Mouse (Mus musculus) urinary bladder, adult 2 months (tissue): ENCODE measurements around the gene Cd164l2. TPM values are rescaled to one million over a fixed set of nuclear protein-coding genes. Genes with fewer than 3 reads are reported as not detected.

Experiments used
- DNase-seq: peaks from one replicate; pipeline ENCODE4 v3.0.0; 2022; ENCODE audit warnings: low spot score
- polyA plus RNA-seq: library from polyadenylated mRNA; depleted of rRNA; stranded (reverse); fragments of >200 nt; gene quantifications from 2 replicates; pipeline ENCODE4 v1.2.3, GENCODE M21; 2012; rRNA removed

Cd164l2 gene
- polyA plus RNA-seq, 1 experiment, result 1.5 TPM

- no peak for DNase-seq
These were observed 44.9 kb downstream of the Cd164l2 start for GRCm38 (mm10) chr4:133256820-133257219.

- no peak for DNase-seq
These were observed 45.3 kb downstream of the Cd164l2 start for GRCm38 (mm10) chr4:133257230-133257629.

DNA sequence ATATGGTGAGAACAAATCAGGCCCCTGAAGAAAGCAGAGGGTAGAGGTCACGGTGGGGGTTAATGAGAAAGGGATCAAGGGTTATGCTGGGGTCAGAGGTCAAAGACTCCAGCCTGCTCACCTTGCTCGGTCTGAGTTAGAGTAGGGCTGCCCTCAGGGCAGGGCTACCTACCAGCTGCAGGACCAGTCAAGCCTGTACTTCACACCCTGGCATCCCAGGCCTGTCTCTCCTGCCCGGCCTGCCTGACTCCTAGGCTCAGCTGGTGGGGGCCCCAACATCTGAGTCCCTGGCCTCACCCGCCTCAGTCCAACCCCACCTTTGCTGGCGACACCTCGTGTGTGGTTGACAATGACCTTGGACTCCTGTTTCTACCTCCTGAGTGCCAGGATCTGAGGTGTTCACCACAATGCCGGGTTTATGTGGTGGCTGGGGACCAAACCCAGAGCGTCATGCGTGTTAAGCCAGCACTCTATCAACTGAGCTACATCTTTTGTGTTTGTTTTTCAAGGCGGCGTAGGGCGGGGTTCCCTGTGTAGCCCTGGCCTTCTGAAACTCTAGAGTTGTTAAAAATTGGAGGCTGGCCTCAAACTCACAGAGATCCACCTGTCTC is 46.0 kb downstream of the Cd164l2 start:
- DNase-seq, result peak; percentile 59

DNA sequence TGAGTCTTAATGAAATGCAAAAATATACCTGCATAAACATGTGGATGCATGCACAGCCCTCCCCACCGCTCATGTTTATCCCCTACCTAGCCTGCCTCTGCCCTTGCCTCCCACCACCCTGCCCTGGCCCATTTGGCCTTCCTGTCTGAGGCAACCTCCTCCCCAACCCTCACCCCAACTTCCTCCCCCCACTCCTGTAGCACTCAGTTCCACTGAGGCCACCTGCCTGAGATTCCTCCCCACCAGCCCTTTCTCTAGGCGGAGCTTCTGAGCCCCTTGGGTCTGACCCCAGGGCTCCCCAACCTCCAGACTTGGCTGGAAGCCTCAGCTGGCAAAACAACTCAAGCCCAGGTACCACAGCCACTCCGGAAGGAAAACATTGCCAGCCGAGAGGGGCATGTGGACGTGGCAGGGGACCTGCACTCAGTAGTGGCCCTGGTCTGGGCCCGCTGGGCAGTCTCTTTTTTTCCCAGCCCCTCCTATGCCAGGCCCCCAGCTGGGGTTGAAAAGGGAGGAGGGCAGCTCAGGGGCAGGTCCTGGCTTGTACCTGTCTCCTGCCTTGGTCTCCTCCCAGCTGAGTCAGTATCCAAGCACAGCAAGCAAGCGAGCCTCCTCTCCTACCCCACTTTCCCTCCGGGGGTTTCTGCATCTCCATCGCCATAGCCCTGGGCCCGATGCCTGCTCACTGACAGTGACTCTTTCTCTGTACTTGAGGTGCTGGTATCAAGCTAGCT is 49.9 kb downstream of the Cd164l2 start:
- DNase-seq, result no peak

DNA sequence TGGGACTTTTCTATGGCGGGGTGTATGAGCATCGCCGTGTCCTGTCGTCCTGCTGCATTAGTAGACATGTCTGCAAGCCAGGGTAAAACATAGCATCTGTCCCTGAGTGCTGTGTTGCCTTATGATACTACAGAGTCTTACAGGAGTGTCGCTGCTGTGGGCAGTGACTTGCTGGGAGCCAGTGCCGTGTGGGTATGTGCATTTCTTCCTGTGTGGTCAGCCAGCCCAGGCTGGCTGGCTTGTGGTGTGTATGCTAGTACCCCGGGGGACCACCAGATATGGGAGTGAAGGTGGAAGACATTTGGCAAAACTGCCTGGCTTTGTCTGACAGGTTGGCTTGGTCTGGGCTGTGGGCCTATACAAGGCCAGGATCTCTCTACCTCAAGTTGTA is 50.4 kb downstream of the Cd164l2 start:
- DNase-seq, result no peak

DNA sequence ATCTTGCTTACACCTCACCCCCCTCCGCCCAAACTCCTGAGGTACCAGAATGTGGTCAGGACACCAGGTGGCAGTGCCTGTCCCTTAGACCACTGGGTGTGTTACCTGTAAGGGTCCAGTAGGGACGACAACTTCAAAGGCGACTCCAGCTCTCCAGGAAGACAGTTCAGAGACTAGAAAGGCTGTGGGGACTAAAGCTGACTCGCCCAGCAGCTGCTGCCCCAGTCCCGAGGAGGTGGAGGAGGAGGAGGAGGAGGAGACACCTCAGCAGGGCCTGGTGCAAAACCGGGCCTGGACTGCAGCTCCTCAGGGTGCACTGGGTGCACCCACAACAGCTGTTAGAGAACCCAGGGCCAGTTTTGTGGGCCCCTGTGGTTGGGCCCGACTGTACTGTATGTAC is 51.0 kb downstream of the Cd164l2 start, which contains the start of gene Sytl1:
Gene Sytl1 (minus strand): TSS at position 232 of the 400 bp plus-strand sequence.
- no peak for DNase-seq

DNA sequence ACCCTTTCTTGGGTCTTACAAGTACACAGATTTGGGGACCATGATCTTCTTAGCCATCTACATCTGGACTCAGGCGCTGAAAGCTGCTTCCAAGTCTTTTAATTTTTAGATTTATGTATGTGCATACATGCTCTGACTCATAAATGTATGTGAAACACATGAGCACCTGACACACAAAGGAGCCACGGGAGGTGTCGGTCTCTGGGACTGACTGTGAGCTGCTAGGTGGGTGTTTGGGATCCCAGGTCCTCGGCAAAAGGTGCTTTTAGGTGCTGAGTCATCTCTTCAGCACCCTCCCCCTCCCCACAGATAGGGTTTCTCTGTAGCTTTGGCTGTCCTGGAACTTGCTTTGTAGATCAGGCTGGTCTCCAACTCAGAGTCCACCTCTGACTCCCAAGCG is 51.8 kb downstream of the Cd164l2 start:
- DNase-seq, result no peak

DNA sequence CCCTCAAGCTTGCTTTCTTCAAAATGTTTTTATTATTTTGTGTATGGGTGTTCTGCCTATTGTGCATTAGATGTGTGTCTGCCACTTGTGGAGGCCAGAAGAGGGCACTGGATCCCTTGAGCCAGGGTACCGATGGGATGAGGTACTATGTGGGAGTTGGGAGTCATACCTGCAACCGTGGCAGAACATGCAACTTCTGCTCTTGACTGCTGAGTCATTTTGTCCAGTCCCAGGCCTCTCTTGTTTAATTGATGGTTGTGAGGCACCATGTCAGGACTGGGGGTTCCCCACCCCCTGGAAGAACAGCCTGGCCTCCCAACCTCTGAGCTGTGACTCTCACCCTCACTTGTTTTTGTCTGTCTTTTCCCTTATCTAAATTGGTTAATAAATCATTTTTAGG is 52.6 kb downstream of the Cd164l2 start:
- no peak for DNase-seq

DNA sequence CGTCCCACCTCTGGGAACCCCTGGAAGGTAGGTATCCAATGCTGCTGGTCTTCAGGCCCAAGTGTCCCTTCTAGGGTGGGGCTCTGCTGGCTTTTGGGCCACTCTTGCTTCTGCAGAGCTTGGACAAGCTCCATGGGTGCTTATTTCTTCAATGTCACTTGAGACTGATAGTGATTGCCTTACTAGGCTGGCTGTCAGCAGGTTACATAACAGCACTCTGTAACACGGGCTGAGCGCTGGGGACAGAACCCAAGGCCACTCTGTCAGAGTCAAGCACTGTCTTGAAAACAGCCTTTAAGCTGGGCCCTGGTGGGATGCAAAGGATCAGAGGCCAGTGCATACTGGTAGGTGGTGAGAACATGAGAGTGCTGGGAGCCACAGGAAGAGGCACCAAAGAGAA is 53.4 kb downstream of the Cd164l2 start:
- no peak for DNase-seq

DNA sequence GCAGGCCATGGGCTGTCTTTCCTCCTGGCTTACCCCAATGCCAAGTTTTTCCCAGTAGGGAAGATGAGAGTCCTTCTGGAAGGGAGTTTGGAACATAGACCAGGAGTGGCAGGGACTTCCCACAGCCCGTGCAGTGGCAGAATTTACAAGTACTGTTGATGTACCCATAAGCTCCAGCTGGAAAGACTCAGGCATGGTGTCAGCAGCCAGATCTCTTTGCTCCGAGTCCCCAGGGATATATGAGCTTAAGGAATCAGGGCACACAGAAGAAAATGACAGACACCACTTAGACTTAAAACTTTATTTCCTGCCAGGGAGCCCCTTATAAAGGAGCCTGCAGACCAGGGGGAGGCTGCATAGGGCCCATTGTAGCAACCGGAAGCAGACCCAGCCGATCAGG is 53.8 kb downstream of the Cd164l2 start:
- no peak for DNase-seq

- DNase-seq, result no peak
These were observed 54.4 kb downstream of the Cd164l2 start for GRCm38 (mm10) chr4:133266248-133266880.

DNA sequence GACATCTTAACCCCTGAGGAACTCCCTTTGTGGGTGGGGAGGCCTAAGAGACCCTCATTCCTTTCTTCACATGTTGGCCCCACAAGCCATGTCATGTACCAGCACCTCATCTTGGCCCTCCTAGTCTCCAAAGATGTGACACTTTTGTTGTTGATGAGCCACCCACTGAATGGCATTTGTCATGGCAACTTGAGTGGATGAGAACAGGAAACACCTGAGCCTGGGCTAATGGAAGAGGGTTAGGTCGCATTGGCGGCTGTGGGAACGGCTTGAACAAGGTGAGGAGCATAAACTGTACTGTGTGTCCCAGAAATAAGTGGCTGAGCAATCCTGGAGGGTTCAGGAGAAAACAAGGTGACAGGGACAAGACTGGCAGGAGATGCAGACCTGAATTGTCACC is 57.0 kb downstream of the Cd164l2 start:
- no peak for DNase-seq

- DNase-seq, result no peak
These were observed 57.7 kb downstream of the Cd164l2 start for GRCm38 (mm10) chr4:133269596-133269995.

GRCm38 (mm10) chr4:133270929-133271328 is 59.0 kb downstream of the Cd164l2 start:
- no peak for DNase-seq

Other genes starting within 250 kb of the Cd164l2 start
- gene Fgr, start 238.0 kb upstream of the Cd164l2 start, polyA plus RNA-seq, result 1.3 and 1.8 TPM in 2 replicates
- 5.3 and 13.3 TPM in 2 replicates for gene Ahdc1, start 200.9 kb upstream of the Cd164l2 start, polyA plus RNA-seq
- gene Wasf2, start 81.6 kb upstream of the Cd164l2 start, polyA plus RNA-seq, result 44.4 and 59.3 TPM in 2 replicates
- gene Gpr3, start 405 bp downstream of the Cd164l2 start, polyA plus RNA-seq, result 0.15 and 0.36 TPM in 2 replicates
- gene Map3k6, start 28.7 kb downstream of the Cd164l2 start, polyA plus RNA-seq, result 23.8 and 24.2 TPM in 2 replicates
- gene Sytl1, start 51.0 kb downstream of the Cd164l2 start, polyA plus RNA-seq, result 67.1 and 79.6 TPM in 2 replicates
- 81.0 and 92.6 TPM in 2 replicates for gene Tmem222, start 65.7 kb downstream of the Cd164l2 start, polyA plus RNA-seq
- 24.7 and 35.5 TPM in 2 replicates for gene Wdtc1, start 141.3 kb downstream of the Cd164l2 start, polyA plus RNA-seq
- gene Slc9a1, start 157.6 kb downstream of the Cd164l2 start, polyA plus RNA-seq, result 30.7 and 43.4 TPM in 2 replicates